Mouse (Mus musculus): Measurements from ENCODE around the gene Lpxn. TPM values are rescaled to one million over a fixed set of nuclear protein-coding genes. Genes with fewer than 3 reads are reported as not detected.

The Lpxn gene
- total and polyA plus RNA-seq, 2 experiments: 1.2 to 2.6 TPM

DNA sequence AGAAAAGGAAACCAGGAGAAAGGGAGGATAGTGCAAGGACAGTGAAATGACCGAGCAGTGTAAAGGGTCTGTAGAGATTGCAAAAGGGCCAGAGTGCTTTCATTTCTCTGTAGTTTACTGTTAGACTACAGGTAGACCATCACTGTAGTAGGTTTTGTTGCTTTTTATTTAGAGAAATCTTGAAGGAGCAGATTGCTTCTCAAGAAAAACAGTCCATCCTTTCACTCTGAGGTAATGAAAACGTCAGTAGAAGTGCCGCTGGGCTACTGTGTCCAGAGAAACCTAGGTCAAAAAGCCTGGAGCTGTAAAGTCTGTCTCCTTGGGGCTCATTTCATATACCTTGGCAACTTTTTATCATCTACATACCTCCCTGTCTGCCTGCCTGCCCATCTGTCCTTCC lies 3.1 kb downstream of the Lpxn start:
- Histone ChIP-seq H3K4me1 (ENCODE audit: control insufficient read depth, insufficient read depth, low read length) (no peaks in the 10 kb centered on the region), H3K9ac (ENCODE audit: low read depth, low read length) (no peak overlapping the region), H3K27ac (replicated peaks; ENCODE audit: insufficient read depth, low read depth, low read length) (no peak overlapping the region), H3K27me3 (ENCODE audit: control insufficient read depth, insufficient read depth, low read length) (no peaks in the 10 kb centered on the region), H3K79me2 (ENCODE audit: control insufficient read depth, insufficient read depth, low read length) (no peaks in the 10 kb centered on the region), H3K4me3 (ENCODE audit: insufficient read depth, low read depth, low read length) (no peak overlapping the region), H3K36me3 (ENCODE audit: control insufficient read depth, insufficient read depth, low read length) (no peaks in the 10 kb centered on the region)
- WGBS: 83% methylated on average over 3 of the region's 3 CpGs
- no peak for DNase-seq (ENCODE audit: extremely low read depth, low read depth, low spot score)
- TF ChIP-seq POLR2A (IDR thresholded peaks at IDR 0.05; ENCODE audit: extremely low read depth, insufficient read depth, low read length) (no peak), CTCF (IDR thresholded peaks at IDR 0.05; ENCODE audit: low read depth, low read length) (no peak)

DNA sequence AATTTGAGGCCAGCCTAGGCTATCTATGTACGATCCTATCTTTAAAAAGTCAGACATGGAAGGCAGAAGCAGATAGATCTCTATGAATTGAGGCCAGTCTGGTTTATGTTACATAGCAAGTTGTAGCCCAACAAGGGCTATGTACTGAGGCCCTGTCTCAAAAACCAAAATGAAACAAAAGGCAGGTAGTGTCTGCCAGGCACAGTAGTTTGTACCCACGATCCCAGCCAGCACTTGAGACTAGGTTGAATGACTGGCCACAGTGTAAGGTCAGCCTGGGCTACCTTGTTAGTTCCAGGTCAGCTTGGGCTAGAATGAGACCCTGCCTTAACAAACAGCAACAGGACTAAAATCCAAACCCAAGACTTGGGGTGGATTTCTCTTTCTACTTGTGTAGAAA lies 4.6 kb downstream of the Lpxn start:
- Histone ChIP-seq H3K9ac (ENCODE audit: low read depth, low read length) (no peak overlapping the region), H3K79me2 (ENCODE audit: control insufficient read depth, insufficient read depth, low read length) (no peaks in the 10 kb centered on the region), H3K4me3 (ENCODE audit: insufficient read depth, low read depth, low read length) (no peak overlapping the region), H3K27ac (replicated peaks; ENCODE audit: insufficient read depth, low read depth, low read length) (peak overlapping the region; percentile 40; the same call in 1 of the 2 replicates), H3K27me3 (ENCODE audit: control insufficient read depth, insufficient read depth, low read length) (no peaks in the 10 kb centered on the region), H3K36me3 (ENCODE audit: control insufficient read depth, insufficient read depth, low read length) (no peaks in the 10 kb centered on the region), H3K4me1 (ENCODE audit: control insufficient read depth, insufficient read depth, low read length) (peaks cover under 1% of the 10 kb centered on the region; the same call in 1 of the 2 replicates)
- WGBS: 50% methylated on average over 2 of the region's 2 CpGs
- no peak for DNase-seq (ENCODE audit: extremely low read depth, low read depth, low spot score)
- TF ChIP-seq CTCF (IDR thresholded peaks at IDR 0.05; ENCODE audit: low read depth, low read length) (no peak), POLR2A (IDR thresholded peaks at IDR 0.05; ENCODE audit: extremely low read depth, insufficient read depth, low read length) (no peak)

DNA sequence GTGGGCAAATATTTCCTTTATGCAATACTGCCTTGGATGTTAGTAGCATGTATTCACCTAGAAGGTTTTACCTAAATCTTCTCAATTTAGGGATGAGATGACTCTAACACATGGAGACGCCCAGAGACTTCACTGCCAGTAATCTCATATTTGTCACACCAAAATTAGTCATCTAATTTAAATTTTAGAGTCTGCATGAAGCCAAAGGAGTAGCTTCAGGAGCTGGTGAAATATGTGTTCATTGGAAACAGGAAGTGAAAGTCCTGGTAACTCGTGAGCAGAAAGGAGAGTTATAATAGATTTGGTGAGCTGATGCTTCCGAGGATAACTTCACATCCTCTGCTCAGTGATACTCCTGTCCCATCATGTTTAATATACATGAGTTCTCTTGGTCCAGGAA lies 5.1 kb downstream of the Lpxn start:
- 68% methylated on average over 3 of the region's 3 CpGs for WGBS
- H3K4me1 ChIP-seq (ENCODE audit: control insufficient read depth, insufficient read depth, low read length): peaks cover 4% of the 10 kb centered on the region; the same call in 1 of the 2 replicates
- H3K27ac ChIP-seq (replicated peaks; ENCODE audit: insufficient read depth, low read depth, low read length): no peak overlapping the region
- DNase-seq (ENCODE audit: extremely low read depth, low read depth, low spot score): no peak
- no peak overlapping the region for H3K4me3 ChIP-seq (ENCODE audit: insufficient read depth, low read depth, low read length)
- TF ChIP-seq CTCF (IDR thresholded peaks at IDR 0.05; ENCODE audit: low read depth, low read length): no peak
- no peaks in the 10 kb centered on the region for H3K79me2 ChIP-seq (ENCODE audit: control insufficient read depth, insufficient read depth, low read length)
- no peaks in the 10 kb centered on the region for H3K36me3 ChIP-seq (ENCODE audit: control insufficient read depth, insufficient read depth, low read length)
- no peak overlapping the region for H3K9ac ChIP-seq (ENCODE audit: low read depth, low read length)
- H3K27me3 ChIP-seq (ENCODE audit: control insufficient read depth, insufficient read depth, low read length): no peaks in the 10 kb centered on the region

DNA sequence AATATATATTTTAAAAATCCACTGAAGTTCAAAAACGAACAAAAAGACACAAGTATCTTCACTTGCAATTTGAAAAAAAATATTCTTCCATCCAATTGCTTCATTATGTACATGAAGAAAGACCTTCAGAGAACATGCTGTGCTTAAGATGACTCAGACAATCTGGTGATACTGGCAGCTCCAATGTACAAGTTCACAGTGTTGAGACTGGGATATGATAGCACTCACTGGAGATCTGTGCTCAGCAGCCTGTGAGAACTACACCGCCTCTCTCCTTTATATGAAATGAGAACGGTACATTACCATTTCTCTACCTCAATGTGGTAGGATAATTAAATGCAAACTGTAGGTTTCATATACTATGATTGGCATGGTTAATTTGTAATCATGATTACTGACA lies 6.8 kb downstream of the Lpxn start:
- 88% methylated on average over 3 of the region's 3 CpGs for WGBS
- no peak for TF ChIP-seq CTCF (IDR thresholded peaks at IDR 0.05; ENCODE audit: low read depth, low read length)
- no peak for TF ChIP-seq POLR2A (IDR thresholded peaks at IDR 0.05; ENCODE audit: extremely low read depth, insufficient read depth, low read length)
- no peak for DNase-seq (ENCODE audit: extremely low read depth, low read depth, low spot score)
- no peaks in the 10 kb centered on the region for H3K36me3 ChIP-seq (ENCODE audit: control insufficient read depth, insufficient read depth, low read length)
- H3K27me3 ChIP-seq (ENCODE audit: control insufficient read depth, insufficient read depth, low read length): no peaks in the 10 kb centered on the region
- H3K9ac ChIP-seq (ENCODE audit: low read depth, low read length): no peak overlapping the region
- peaks cover 5% of the 10 kb centered on the region; the same call in 1 of the 2 replicates for H3K4me1 ChIP-seq (ENCODE audit: control insufficient read depth, insufficient read depth, low read length)
- H3K27ac ChIP-seq (replicated peaks; ENCODE audit: insufficient read depth, low read depth, low read length): no peak overlapping the region
- H3K79me2 ChIP-seq (ENCODE audit: control insufficient read depth, insufficient read depth, low read length): no peaks in the 10 kb centered on the region
- H3K4me3 ChIP-seq (ENCODE audit: insufficient read depth, low read depth, low read length): no peak overlapping the region

GRCm38 (mm10) chr19:12804237-12804636 lies 8.2 kb downstream of the Lpxn start:
- WGBS: 87% methylated on average over 1 of the region's 1 CpGs
- Histone ChIP-seq H3K36me3 (ENCODE audit: control insufficient read depth, insufficient read depth, low read length) (no peaks in the 10 kb centered on the region), H3K4me1 (ENCODE audit: control insufficient read depth, insufficient read depth, low read length) (peaks cover 5% of the 10 kb centered on the region; the same call in 1 of the 2 replicates), H3K4me3 (ENCODE audit: insufficient read depth, low read depth, low read length) (no peak overlapping the region), H3K9ac (ENCODE audit: low read depth, low read length) (no peak overlapping the region), H3K27ac (replicated peaks; ENCODE audit: insufficient read depth, low read depth, low read length) (no peak overlapping the region), H3K79me2 (ENCODE audit: control insufficient read depth, insufficient read depth, low read length) (no peaks in the 10 kb centered on the region), H3K27me3 (ENCODE audit: control insufficient read depth, insufficient read depth, low read length) (no peaks in the 10 kb centered on the region)
- no peak for DNase-seq (ENCODE audit: extremely low read depth, low read depth, low spot score)
- no peak for TF ChIP-seq POLR2A (IDR thresholded peaks at IDR 0.05; ENCODE audit: extremely low read depth, insufficient read depth, low read length)
- no peak for TF ChIP-seq CTCF (IDR thresholded peaks at IDR 0.05; ENCODE audit: low read depth, low read length)

- Histone ChIP-seq H3K4me1 (ENCODE audit: control insufficient read depth, insufficient read depth, low read length) (peaks cover 5% of the 10 kb centered on the region; the same call in 1 of the 2 replicates), H3K27me3 (ENCODE audit: control insufficient read depth, insufficient read depth, low read length) (no peaks in the 10 kb centered on the region), H3K79me2 (ENCODE audit: control insufficient read depth, insufficient read depth, low read length) (no peaks in the 10 kb centered on the region), H3K36me3 (ENCODE audit: control insufficient read depth, insufficient read depth, low read length) (no peaks in the 10 kb centered on the region), H3K4me3 (ENCODE audit: insufficient read depth, low read depth, low read length) (no peak overlapping the region), H3K27ac (replicated peaks; ENCODE audit: insufficient read depth, low read depth, low read length) (0 out of 2 replicates have a peak overlapping the region, but pooled peaks have one; percentile 19), H3K9ac (ENCODE audit: low read depth, low read length) (no peak overlapping the region)
- 41% methylated on average over 3 of the region's 3 CpGs for WGBS
- TF ChIP-seq POLR2A (IDR thresholded peaks at IDR 0.05; ENCODE audit: extremely low read depth, insufficient read depth, low read length): no peak
- no peak for TF ChIP-seq CTCF (IDR thresholded peaks at IDR 0.05; ENCODE audit: low read depth, low read length)
- peak; percentile 87 for DNase-seq (ENCODE audit: extremely low read depth, low read depth, low spot score)
Measured at GRCm38 (mm10) chr19:12805730-12806129, 9.7 kb downstream of the Lpxn start.
